Mouse (Mus musculus): ENCODE measurements around the gene Mpo. TPM values are rescaled to one million over a fixed set of nuclear protein-coding genes. Genes with fewer than 3 reads are reported as not detected.

The Mpo gene
- 0.12 and 0.52 TPM in 2 replicates for polyA plus RNA-seq (2015; fragmentation: Nextera tagmentation; extraction: Ambion mirVana)

DNA sequence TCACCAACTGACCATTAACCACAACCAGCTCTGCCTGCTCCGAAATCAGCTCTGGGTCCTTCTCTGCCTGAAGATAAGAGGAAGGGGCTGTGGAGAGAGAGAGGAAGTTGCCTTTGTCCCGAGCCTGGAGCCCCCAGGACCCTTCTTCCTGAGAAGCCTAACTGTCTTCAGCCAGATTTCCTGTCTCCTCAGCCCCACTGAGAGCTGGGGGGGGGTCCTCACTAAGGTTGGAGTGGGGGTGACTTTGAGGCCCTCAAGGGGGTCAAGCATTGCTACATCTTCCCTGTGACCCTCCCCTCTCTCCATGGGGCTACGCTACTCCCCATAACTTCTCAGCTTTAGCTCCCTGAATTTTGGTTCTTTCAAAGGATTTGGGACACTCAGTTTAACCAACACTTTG is at the start of gene Mpo:
Gene Mpo (plus strand): TSS at position 122 of the 400 bp plus-strand sequence.
- Histone ChIP-seq H3K36me3 (ENCODE audit: insufficient read depth, low read length) (no peaks in the 10 kb centered on the region), H3K9me3 (replicated peaks; ENCODE audit: low read length) (no peaks in the 10 kb centered on the region), H3K4me2 (ENCODE audit: low read length) (no peak within 1 kb of the TSS), H3K27me3 (ENCODE audit: insufficient read depth, low read length) (no peaks in the 10 kb centered on the region), H3K4me3 (replicated peaks; ENCODE audit: low read depth, low read length) (no peak within 1 kb of the TSS), H3K4me1 (replicated peaks; ENCODE audit: insufficient read depth, low read length) (no peaks in the 10 kb centered on the region), H3K27ac (no peak within 1 kb of the TSS), H3K9ac (ENCODE audit: low read depth, low read length) (no peak within 1 kb of the TSS)
- ATAC-seq (replicated peaks; ENCODE audit: low FRiP score, low read depth), result no peak
- DNase-seq (ENCODE audit: low spot score), result no peak
- TF ChIP-seq CTCF (IDR thresholded peaks at IDR 0.05; ENCODE audit: low read depth), result no peak
- WGBS, result 63% methylated on average over 3 of the region's 3 CpGs

DNA sequence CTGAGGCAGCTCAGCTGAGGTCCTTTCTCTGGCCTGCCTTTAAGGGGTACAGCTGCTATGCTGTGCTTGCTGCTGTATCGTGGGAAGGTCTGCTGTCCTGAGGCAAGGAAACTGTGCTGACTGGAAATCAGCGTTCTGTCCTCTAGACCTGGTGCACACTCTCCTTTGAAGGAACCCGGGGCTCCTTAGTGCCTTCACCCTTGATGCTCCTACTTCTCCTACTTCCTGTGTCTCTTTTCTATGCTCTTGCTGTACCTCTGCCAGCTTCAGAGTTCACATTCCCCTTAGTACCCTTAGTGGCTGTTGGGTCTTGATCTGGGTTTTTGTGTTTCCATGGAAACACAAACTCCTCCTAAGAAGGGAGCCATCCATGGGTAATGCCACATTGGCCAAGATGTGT is 49.7 kb upstream of the Mpo start:
- H3K9me3 ChIP-seq (replicated peaks; ENCODE audit: low read length), result no peaks in the 10 kb centered on the region
- no peaks in the 10 kb centered on the region for H3K27me3 ChIP-seq (ENCODE audit: insufficient read depth, low read length)
- H3K27ac ChIP-seq, result no peak overlapping the region
- H3K36me3 ChIP-seq (ENCODE audit: insufficient read depth, low read length), result peaks cover 26% of the 10 kb centered on the region; the same call in 1 of the 2 replicates
- H3K4me2 ChIP-seq (ENCODE audit: low read length), result no peak overlapping the region
- no peak overlapping the region for H3K9ac ChIP-seq (ENCODE audit: low read depth, low read length)
- 97% methylated on average over 3 of the region's 3 CpGs for WGBS
- no peak for DNase-seq (ENCODE audit: low spot score)
- ATAC-seq (replicated peaks; ENCODE audit: low FRiP score, low read depth), result no peak
- no peak for TF ChIP-seq CTCF (IDR thresholded peaks at IDR 0.05; ENCODE audit: low read depth)
- H3K4me1 ChIP-seq (replicated peaks; ENCODE audit: insufficient read depth, low read length), result no peaks in the 10 kb centered on the region
- H3K4me3 ChIP-seq (replicated peaks; ENCODE audit: low read depth, low read length), result no peak overlapping the region

DNA sequence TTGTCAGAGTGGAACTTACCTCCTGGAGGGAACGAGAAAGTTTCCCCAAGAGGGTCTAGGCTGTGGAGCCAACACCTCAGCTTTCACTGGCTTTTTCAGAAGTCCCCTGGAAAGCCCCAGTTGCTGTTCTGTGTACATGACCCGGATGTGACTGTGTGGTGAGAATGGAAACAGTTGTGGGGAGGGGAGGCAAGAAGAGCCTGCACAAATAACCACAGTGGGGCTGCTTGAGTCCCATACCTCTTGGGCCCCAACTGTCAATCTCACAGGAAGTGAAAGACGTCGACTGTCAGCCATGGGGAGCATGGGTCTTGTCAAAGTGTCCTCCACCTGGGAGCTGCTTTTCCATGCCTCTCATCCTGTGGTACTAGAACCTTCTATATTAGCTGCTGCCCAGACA is 48.4 kb upstream of the Mpo start:
- ATAC-seq (replicated peaks; ENCODE audit: low FRiP score, low read depth) (no peak), DNase-seq (ENCODE audit: low spot score) (no peak)
- Histone ChIP-seq H3K27ac (no peak overlapping the region), H3K4me1 (replicated peaks; ENCODE audit: insufficient read depth, low read length) (peaks cover 4% of the 10 kb centered on the region; the same call in 1 of the 2 replicates), H3K36me3 (ENCODE audit: insufficient read depth, low read length) (peaks cover 22% of the 10 kb centered on the region; the same call in 1 of the 2 replicates), H3K9me3 (replicated peaks; ENCODE audit: low read length) (no peaks in the 10 kb centered on the region), H3K4me2 (ENCODE audit: low read length) (no peak overlapping the region), H3K9ac (ENCODE audit: low read depth, low read length) (no peak overlapping the region), H3K27me3 (ENCODE audit: insufficient read depth, low read length) (no peaks in the 10 kb centered on the region), H3K4me3 (replicated peaks; ENCODE audit: low read depth, low read length) (no peak overlapping the region)
- TF ChIP-seq CTCF (IDR thresholded peaks at IDR 0.05; ENCODE audit: low read depth), result no peak
- WGBS, result 81% methylated on average over 4 of the region's 4 CpGs

DNA sequence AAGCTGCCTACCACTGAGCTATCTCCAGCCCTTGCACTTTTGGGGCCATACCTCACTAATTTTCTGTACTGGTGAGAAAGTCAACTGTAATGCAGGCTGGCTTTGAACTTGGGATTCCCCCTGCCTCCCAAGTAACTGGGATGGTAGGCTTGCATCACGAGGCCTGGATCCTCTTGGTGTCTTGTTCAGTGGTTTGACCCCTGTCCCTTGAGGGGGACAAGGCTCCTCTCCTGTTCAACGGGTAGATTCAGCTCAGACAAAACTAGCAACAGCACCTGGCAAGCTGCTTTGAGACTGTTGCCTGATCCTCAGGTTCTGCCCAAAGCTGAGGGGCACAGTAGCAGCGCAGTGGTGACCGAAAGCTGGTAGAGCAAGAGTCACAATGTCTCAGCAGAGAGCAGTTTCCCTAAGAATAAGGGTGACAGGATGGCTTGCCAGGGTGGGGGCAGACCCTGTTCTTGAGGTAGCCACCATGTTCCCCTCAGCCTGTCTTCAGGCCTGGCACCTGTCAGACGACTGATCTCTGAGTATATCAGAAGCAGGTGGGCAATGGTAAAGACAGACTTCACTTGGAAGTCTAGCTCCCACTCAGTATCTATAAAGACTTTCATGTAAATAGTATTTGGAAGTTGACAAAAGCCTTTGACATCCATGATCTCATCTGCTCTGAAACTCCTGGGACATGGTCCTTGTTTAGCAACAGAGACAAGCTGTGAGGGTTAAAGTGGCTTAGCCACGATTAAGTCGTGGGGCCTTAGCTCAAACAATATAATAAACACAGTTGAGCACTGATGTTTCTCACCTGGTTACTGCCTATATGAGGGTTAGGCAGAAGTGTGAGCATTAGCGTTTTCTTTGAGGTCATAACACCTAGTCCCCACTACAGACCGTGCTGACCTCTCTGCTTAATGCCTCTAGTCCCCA is 47.5 kb upstream of the Mpo start:
- no peak for TF ChIP-seq CTCF (IDR thresholded peaks at IDR 0.05; ENCODE audit: low read depth)
- no peaks in the 10 kb centered on the region for H3K27me3 ChIP-seq (ENCODE audit: insufficient read depth, low read length)
- 78% methylated on average over 9 of the region's 9 CpGs for WGBS
- ATAC-seq (replicated peaks; ENCODE audit: low FRiP score, low read depth) (no peak), DNase-seq (ENCODE audit: low spot score) (no peak)
- no peak overlapping the region for H3K4me3 ChIP-seq (replicated peaks; ENCODE audit: low read depth, low read length)
- H3K4me2 ChIP-seq (ENCODE audit: low read length), result no peak overlapping the region
- peaks cover 20% of the 10 kb centered on the region; the same call in 1 of the 2 replicates for H3K36me3 ChIP-seq (ENCODE audit: insufficient read depth, low read length)
- H3K9me3 ChIP-seq (replicated peaks; ENCODE audit: low read length), result no peaks in the 10 kb centered on the region
- H3K9ac ChIP-seq (ENCODE audit: low read depth, low read length), result no peak overlapping the region
- H3K4me1 ChIP-seq (replicated peaks; ENCODE audit: insufficient read depth, low read length), result peaks cover 4% of the 10 kb centered on the region; the same call in 1 of the 2 replicates
- H3K27ac ChIP-seq, result no peak overlapping the region

DNA sequence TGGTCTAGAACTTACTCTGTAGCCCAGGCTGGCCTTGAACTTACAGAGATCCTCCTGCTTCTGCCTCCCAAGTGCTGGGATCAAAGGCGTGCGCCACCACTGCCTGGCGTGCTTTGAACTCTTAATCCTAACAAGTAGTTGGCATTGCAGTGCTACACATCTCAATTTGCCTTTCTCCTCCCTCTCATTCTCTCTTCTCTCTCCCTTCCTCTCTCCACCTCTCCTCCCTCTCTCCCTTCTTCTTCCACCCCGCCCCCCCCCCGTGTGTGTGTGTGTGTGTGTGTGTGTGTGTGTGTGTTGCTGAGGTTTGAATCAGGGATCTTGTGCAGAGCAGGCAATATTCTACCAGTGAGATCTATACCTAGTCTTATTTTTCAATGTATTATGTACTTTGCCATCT is 46.1 kb upstream of the Mpo start:
- DNase-seq (ENCODE audit: low spot score) (no peak), ATAC-seq (replicated peaks; ENCODE audit: low FRiP score, low read depth) (no peak)
- Histone ChIP-seq H3K4me3 (replicated peaks; ENCODE audit: low read depth, low read length) (no peak overlapping the region), H3K9me3 (replicated peaks; ENCODE audit: low read length) (no peaks in the 10 kb centered on the region), H3K4me1 (replicated peaks; ENCODE audit: insufficient read depth, low read length) (peaks cover 4% of the 10 kb centered on the region; the same call in 1 of the 2 replicates), H3K4me2 (ENCODE audit: low read length) (no peak overlapping the region), H3K27me3 (ENCODE audit: insufficient read depth, low read length) (no peaks in the 10 kb centered on the region), H3K9ac (ENCODE audit: low read depth, low read length) (no peak overlapping the region), H3K27ac (no peak overlapping the region), H3K36me3 (ENCODE audit: insufficient read depth, low read length) (peaks cover 15% of the 10 kb centered on the region; the same call in 1 of the 2 replicates)
- WGBS, result 100% methylated on average over 4 of the region's 5 CpGs
- no peak for TF ChIP-seq CTCF (IDR thresholded peaks at IDR 0.05; ENCODE audit: low read depth)

DNA sequence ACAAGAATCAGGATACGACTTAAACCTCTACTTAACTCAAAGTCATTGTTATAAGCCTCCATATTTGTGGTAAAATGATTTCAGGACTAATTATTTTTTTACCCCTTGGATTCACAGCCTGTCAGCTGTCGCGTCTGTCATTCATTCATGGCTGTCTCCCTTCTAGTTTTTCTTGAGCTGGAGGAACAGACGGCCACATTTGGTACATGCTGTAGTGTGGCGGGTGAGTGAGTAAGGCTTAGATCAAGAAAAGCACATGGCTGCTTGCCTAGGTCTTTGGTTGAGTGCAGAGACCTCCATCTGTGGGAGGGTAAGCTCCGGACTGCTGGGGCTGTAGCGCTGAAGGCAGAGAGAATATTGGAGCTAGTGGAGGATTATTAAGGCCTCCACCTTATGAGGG is 45.7 kb upstream of the Mpo start:
- Histone ChIP-seq H3K4me2 (ENCODE audit: low read length) (no peak overlapping the region), H3K9me3 (replicated peaks; ENCODE audit: low read length) (no peaks in the 10 kb centered on the region), H3K27ac (no peak overlapping the region), H3K4me1 (replicated peaks; ENCODE audit: insufficient read depth, low read length) (peaks cover 4% of the 10 kb centered on the region; the same call in 1 of the 2 replicates), H3K9ac (ENCODE audit: low read depth, low read length) (no peak overlapping the region), H3K36me3 (ENCODE audit: insufficient read depth, low read length) (peaks cover 14% of the 10 kb centered on the region; the same call in 1 of the 2 replicates), H3K4me3 (replicated peaks; ENCODE audit: low read depth, low read length) (no peak overlapping the region), H3K27me3 (ENCODE audit: insufficient read depth, low read length) (no peaks in the 10 kb centered on the region)
- no peak for TF ChIP-seq CTCF (IDR thresholded peaks at IDR 0.05; ENCODE audit: low read depth)
- DNase-seq (ENCODE audit: low spot score) (no peak), ATAC-seq (replicated peaks; ENCODE audit: low FRiP score, low read depth) (no peak)
- WGBS, result 92% methylated on average over 7 of the region's 7 CpGs
